Mouse (Mus musculus): ENCODE measurements at regions not wholly inside any gene's neighbourhood (a gene's known extent, or its start where the extent isn't known, plus 50 kb on each side); places are given as distances from the start of the nearest gene placed in this dataset.

- TF ChIP-seq CTCF (IDR thresholded peaks at IDR 0.05), result no peak
- no peak for TF ChIP-seq EP300 (IDR thresholded peaks at IDR 0.05)
- WGBS, result 84% methylated on average over 5 of the region's 5 CpGs
- H3K4me2 ChIP-seq (replicated peaks; ENCODE audit: low read depth, low read length), result no peak overlapping the region
- H3K9ac ChIP-seq (replicated peaks; ENCODE audit: low read depth), result no peak overlapping the region
- no peak overlapping the region for H3K4me3 ChIP-seq (ENCODE audit: low read depth, low read length)
- H3K9me3 ChIP-seq (ENCODE audit: low read length), result no peaks in the 10 kb centered on the region
- ATAC-seq (no peak), DNase-seq (ENCODE audit: low spot score) (no peak)
- H3K4me1 ChIP-seq (ENCODE audit: insufficient read depth, low read depth, low read length), result no peaks in the 10 kb centered on the region
- H3K36me3 ChIP-seq (ENCODE audit: insufficient read depth, low read length), result no peaks in the 10 kb centered on the region
- no peak overlapping the region for H3K27ac ChIP-seq (ENCODE audit: low read length)
- no peaks in the 10 kb centered on the region for H3K27me3 ChIP-seq (replicated peaks; ENCODE audit: insufficient read depth, low read length)
Measured at GRCm38 (mm10) chr13:99094221-99094620, 90.4 kb upstream of the Zfp366 start.

- Histone ChIP-seq H3K36me3 (ENCODE audit: insufficient read depth, low read length) (no peaks in the 10 kb centered on the region), H3K27me3 (replicated peaks; ENCODE audit: insufficient read depth, low read length) (no peaks in the 10 kb centered on the region), H3K9me3 (ENCODE audit: low read length) (no peaks in the 10 kb centered on the region), H3K4me3 (ENCODE audit: low read depth, low read length) (no peak overlapping the region), H3K9ac (replicated peaks; ENCODE audit: low read depth) (no peak overlapping the region), H3K4me2 (replicated peaks; ENCODE audit: low read depth, low read length) (no peak overlapping the region), H3K27ac (ENCODE audit: low read length) (no peak overlapping the region), H3K4me1 (ENCODE audit: insufficient read depth, low read depth, low read length) (no peaks in the 10 kb centered on the region)
- TF ChIP-seq EP300 (IDR thresholded peaks at IDR 0.05), result no peak
- TF ChIP-seq CTCF (IDR thresholded peaks at IDR 0.05), result peak; percentile 95
- WGBS, result 10% methylated on average over 9 of the region's 9 CpGs
- peak; percentile 89 for ATAC-seq
- peak; percentile 92 for DNase-seq (ENCODE audit: low spot score)
Measured at GRCm38 (mm10) chr13:99093269-99093668, 91.4 kb upstream of the Zfp366 start.

DNA sequence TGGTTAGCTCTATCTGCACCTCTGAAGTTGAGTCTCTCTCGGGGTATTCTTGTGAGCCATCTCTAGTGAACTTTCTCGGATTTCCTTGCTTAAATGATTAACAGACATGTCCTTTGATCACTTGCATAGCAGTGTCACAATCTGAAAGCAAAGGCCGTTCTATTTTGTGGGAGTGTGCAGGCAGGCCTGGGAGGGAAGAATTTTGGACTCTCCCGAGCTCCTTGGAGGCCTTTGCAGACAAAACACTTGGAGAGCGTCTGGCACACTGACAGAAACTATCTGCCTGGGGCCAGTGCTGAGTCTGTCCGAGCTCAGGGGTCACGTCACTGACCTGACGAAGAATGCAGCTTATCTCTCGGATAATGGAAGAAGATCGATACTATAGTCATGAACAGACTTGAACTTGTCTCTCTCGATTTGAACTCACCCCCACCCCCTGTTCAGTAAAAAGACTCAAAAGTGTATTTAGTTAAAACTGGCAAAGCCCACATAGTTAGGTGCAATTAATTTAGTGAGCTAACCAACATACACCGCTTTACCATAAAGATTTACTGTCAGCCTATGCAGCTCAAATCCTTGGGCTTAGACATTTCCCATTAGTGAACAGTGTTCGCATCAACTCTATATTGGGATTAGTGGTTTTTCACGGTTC is 92.2 kb upstream of the Zfp366 start:
- no peaks in the 10 kb centered on the region for H3K27me3 ChIP-seq (replicated peaks; ENCODE audit: insufficient read depth, low read length)
- H3K27ac ChIP-seq (ENCODE audit: low read length), result 0 out of 2 replicates have a peak overlapping the region, but pooled peaks have one; percentile 10
- peak; percentile 62 for DNase-seq (ENCODE audit: low spot score)
- no peaks in the 10 kb centered on the region for H3K36me3 ChIP-seq (ENCODE audit: insufficient read depth, low read length)
- no peaks in the 10 kb centered on the region for H3K9me3 ChIP-seq (ENCODE audit: low read length)
- ATAC-seq, result 0 out of 2 replicates have a peak, but pooled peaks have one; percentile 17
- TF ChIP-seq CTCF (IDR thresholded peaks at IDR 0.05) (no peak), EP300 (IDR thresholded peaks at IDR 0.05) (no peak)
- no peak overlapping the region for H3K9ac ChIP-seq (replicated peaks; ENCODE audit: low read depth)
- H3K4me3 ChIP-seq (ENCODE audit: low read depth, low read length), result no peak overlapping the region
- 49% methylated on average over 14 of the region's 14 CpGs for WGBS
- no peak overlapping the region for H3K4me2 ChIP-seq (replicated peaks; ENCODE audit: low read depth, low read length)
- no peaks in the 10 kb centered on the region for H3K4me1 ChIP-seq (ENCODE audit: insufficient read depth, low read depth, low read length)

GRCm38 (mm10) chr13:99091562-99092278 is 92.9 kb upstream of the Zfp366 start:
- no peak overlapping the region for H3K4me2 ChIP-seq (replicated peaks; ENCODE audit: low read depth, low read length)
- TF ChIP-seq EP300 (IDR thresholded peaks at IDR 0.05) (no peak), CTCF (IDR thresholded peaks at IDR 0.05) (no peak)
- H3K36me3 ChIP-seq (ENCODE audit: insufficient read depth, low read length), result no peaks in the 10 kb centered on the region
- no peak overlapping the region for H3K27ac ChIP-seq (ENCODE audit: low read length)
- 0 out of 2 replicates have a peak, but pooled peaks have one; percentile 4 for ATAC-seq
- H3K9ac ChIP-seq (replicated peaks; ENCODE audit: low read depth), result no peak overlapping the region
- H3K4me3 ChIP-seq (ENCODE audit: low read depth, low read length), result no peak overlapping the region
- DNase-seq (ENCODE audit: low spot score), result no peak
- WGBS, result 59% methylated on average over 7 of the region's 7 CpGs
- H3K4me1 ChIP-seq (ENCODE audit: insufficient read depth, low read depth, low read length), result no peaks in the 10 kb centered on the region
- no peaks in the 10 kb centered on the region for H3K9me3 ChIP-seq (ENCODE audit: low read length)
- H3K27me3 ChIP-seq (replicated peaks; ENCODE audit: insufficient read depth, low read length), result no peaks in the 10 kb centered on the region

- 85% methylated on average over 3 of the region's 3 CpGs for WGBS
- H3K4me1 ChIP-seq (ENCODE audit: insufficient read depth, low read depth, low read length), result no peaks in the 10 kb centered on the region
- DNase-seq (ENCODE audit: low spot score) (no peak), ATAC-seq (no peak)
- H3K9ac ChIP-seq (replicated peaks; ENCODE audit: low read depth), result no peak overlapping the region
- no peak overlapping the region for H3K4me3 ChIP-seq (ENCODE audit: low read depth, low read length)
- no peaks in the 10 kb centered on the region for H3K9me3 ChIP-seq (ENCODE audit: low read length)
- H3K27me3 ChIP-seq (replicated peaks; ENCODE audit: insufficient read depth, low read length), result no peaks in the 10 kb centered on the region
- no peaks in the 10 kb centered on the region for H3K36me3 ChIP-seq (ENCODE audit: insufficient read depth, low read length)
- no peak overlapping the region for H3K4me2 ChIP-seq (replicated peaks; ENCODE audit: low read depth, low read length)
- no peak for TF ChIP-seq EP300 (IDR thresholded peaks at IDR 0.05)
- no peak for TF ChIP-seq CTCF (IDR thresholded peaks at IDR 0.05)
- H3K27ac ChIP-seq (ENCODE audit: low read length), result no peak overlapping the region
Measured at GRCm38 (mm10) chr13:99090361-99090760, 94.3 kb upstream of the Zfp366 start.

DNA sequence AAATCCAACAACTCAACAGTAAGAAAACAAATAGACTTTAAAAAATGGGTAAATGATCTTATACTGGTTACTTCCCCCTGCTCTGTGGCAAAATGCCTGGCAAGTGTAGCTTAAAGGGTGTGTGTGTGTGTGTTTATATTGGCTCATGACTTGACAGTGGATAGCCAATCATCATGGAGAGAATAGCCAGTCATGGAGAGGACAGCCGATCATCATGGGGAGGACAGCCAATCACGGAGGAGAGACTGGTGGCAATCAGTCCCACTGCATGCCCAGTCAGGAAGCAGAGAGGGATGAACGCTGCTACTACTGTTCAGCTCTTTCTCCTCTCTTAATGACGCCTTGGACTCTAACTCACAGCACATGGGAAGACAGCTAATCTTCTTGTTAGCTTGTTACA is 96.3 kb upstream of the Zfp366 start:
- H3K4me2 ChIP-seq (replicated peaks; ENCODE audit: low read depth, low read length), result no peak overlapping the region
- H3K27ac ChIP-seq (ENCODE audit: low read length), result no peak overlapping the region
- H3K9me3 ChIP-seq (ENCODE audit: low read length), result no peaks in the 10 kb centered on the region
- TF ChIP-seq CTCF (IDR thresholded peaks at IDR 0.05) (no peak), EP300 (IDR thresholded peaks at IDR 0.05) (no peak)
- 75% methylated on average over 4 of the region's 4 CpGs for WGBS
- no peak overlapping the region for H3K4me3 ChIP-seq (ENCODE audit: low read depth, low read length)
- H3K4me1 ChIP-seq (ENCODE audit: insufficient read depth, low read depth, low read length), result no peaks in the 10 kb centered on the region
- no peak for DNase-seq (ENCODE audit: low spot score)
- no peak overlapping the region for H3K9ac ChIP-seq (replicated peaks; ENCODE audit: low read depth)
- H3K36me3 ChIP-seq (ENCODE audit: insufficient read depth, low read length), result no peaks in the 10 kb centered on the region
- H3K27me3 ChIP-seq (replicated peaks; ENCODE audit: insufficient read depth, low read length), result no peaks in the 10 kb centered on the region
- ATAC-seq, result no peak

Data from lung, postnatal 0 days (tissue).